In genomic region chr13:97672038-97672675, GRCm38 (mm10) we compare ENCODE assay signal across 18 mouse cellular contexts.
DNase-seq lines count a peak whose midpoint lies in the region; ATAC-seq and TF ChIP-seq lines count a peak whose summit lies in the region.
"Had no signal": no experiment of that assay in that cellular context is flagged by ENCODE, and none has a peak within 500 bp of the region (broad histone marks: within the 10 kb centered on the region; RNA-seq: fewer than 3 reads in every experiment).

No protein-coding gene starts in this region.

- WGBS in hindbrain, embryonic 14.5 days: 49% methylated on average over 7 of the region's 7 CpGs
- 60% methylated on average over 7 of the region's 7 CpGs for WGBS in hindbrain, embryonic 12.5 days
- 46% methylated on average over 7 of the region's 7 CpGs for WGBS in thymus, adult 2 months

- DNase-seq in hindbrain, embryonic 14.5 days (ENCODE audit: low spot score): peak; percentile 54
- DNase-seq in brain, embryonic 14.5 days (ENCODE audit: low read depth): peak; percentile 65
- DNase-seq in thymus, adult 2 months: peak; percentile 26
- no peak for DNase-seq in kidney, postnatal 14 days
- DNase-seq in ovary, postnatal 14 days (ENCODE audit: low spot score): no peak
- DNase-seq in right cerebral cortex, postnatal 36 days (ENCODE audit: low spot score in 2 of 2): no peak
- DNase-seq: cerebellum, adult 11-12 months; gastrocnemius, postnatal 14 days; heart, postnatal 4 days; kidney, adult 18-20 months; kidney, postnatal 36 days; lung, adult 2 months had no signal

- no peak overlapping the region for H3K4me2 ChIP-seq in hindbrain, embryonic 14.5 days (replicated peaks)
- no peak overlapping the region for H3K4me2 ChIP-seq in hindbrain, embryonic 12.5 days (replicated peaks)
- H3K4me2 ChIP-seq: embryonic facial prominence, embryonic 15.5 days; heart, embryonic 11.5 days; neural tube, embryonic 13.5 days had no signal

- H3K27me3 ChIP-seq in hindbrain, embryonic 14.5 days (ENCODE audit: control insufficient read depth, insufficient read depth, low read length): no peaks in the 10 kb centered on the region
- H3K27me3 ChIP-seq in hindbrain, embryonic 12.5 days: no peaks in the 10 kb centered on the region
- no peaks in the 10 kb centered on the region for H3K27me3 ChIP-seq in thymus, adult 2 months (ENCODE audit: control insufficient read depth, insufficient read depth, low read length)
- H3K27me3 ChIP-seq: embryonic facial prominence, embryonic 15.5 days; neural tube, embryonic 13.5 days had no signal

- H3K27ac ChIP-seq in hindbrain, embryonic 14.5 days: no peak overlapping the region
- H3K27ac ChIP-seq in hindbrain, embryonic 12.5 days: no peak overlapping the region
- no peak overlapping the region for H3K27ac ChIP-seq in thymus, adult 2 months (ENCODE audit: control insufficient read depth, insufficient read depth, low read length)
- H3K27ac ChIP-seq: embryonic facial prominence, embryonic 15.5 days; neural tube, embryonic 13.5 days had no signal

- H3K9me3 ChIP-seq in hindbrain, embryonic 14.5 days (ENCODE audit: control insufficient read depth, low read length): no peaks in the 10 kb centered on the region
- H3K9me3 ChIP-seq in hindbrain, embryonic 12.5 days (replicated peaks): no peaks in the 10 kb centered on the region
- H3K9me3 ChIP-seq: embryonic facial prominence, embryonic 15.5 days; G1E; neural tube, embryonic 13.5 days had no signal

- H3K4me3 ChIP-seq in hindbrain, embryonic 14.5 days (replicated peaks; ENCODE audit: low read length): no peak overlapping the region
- no peak overlapping the region for H3K4me3 ChIP-seq in hindbrain, embryonic 12.5 days
- H3K4me3 ChIP-seq in thymus, adult 2 months (ENCODE audit: control insufficient read depth, insufficient read depth, low read length): no peak overlapping the region
- H3K4me3 ChIP-seq: embryonic facial prominence, embryonic 15.5 days; neural tube, embryonic 13.5 days had no signal

- peaks cover 16% of the 10 kb centered on the region; the same call in 1 of the 2 replicates for H3K4me1 ChIP-seq in hindbrain, embryonic 14.5 days (replicated peaks; ENCODE audit: control insufficient read depth, insufficient read depth, low read length)
- H3K4me1 ChIP-seq in hindbrain, embryonic 12.5 days: peaks cover 15% of the 10 kb centered on the region
- peaks cover 3% of the 10 kb centered on the region for H3K4me1 ChIP-seq in thymus, adult 2 months (replicated peaks; ENCODE audit: control insufficient read depth, insufficient read depth, low read length)

- TF ChIP-seq CTCF in brain, embryonic 14.5 days (IDR thresholded peaks at IDR 0.05; ENCODE audit: borderline replicate concordance, extremely low read depth, insufficient read depth, insufficient read length): no peak
- no peak for TF ChIP-seq CTCF in thymus, adult 2 months (IDR thresholded peaks at IDR 0.05; ENCODE audit: borderline replicate concordance, control insufficient read depth, extremely low read depth, insufficient read depth, low read length, poor library complexity)

- no peak overlapping the region for H3K9ac ChIP-seq in hindbrain, embryonic 14.5 days
- H3K9ac ChIP-seq in hindbrain, embryonic 12.5 days: no peak overlapping the region
- H3K9ac ChIP-seq: embryonic facial prominence, embryonic 15.5 days; neural tube, embryonic 13.5 days had no signal

- no peak for TF ChIP-seq POLR2A in brain, embryonic 14.5 days (IDR thresholded peaks at IDR 0.05; ENCODE audit: borderline replicate concordance, extremely low read depth, insufficient read depth, insufficient read length, poor library complexity, severe bottlenecking)
- no peak for TF ChIP-seq POLR2A in thymus, adult 2 months (IDR thresholded peaks at IDR 0.05; ENCODE audit: control insufficient read depth, extremely low read depth, insufficient read depth, low read length, poor library complexity)

- no peak for ATAC-seq in hindbrain, embryonic 14.5 days (ENCODE audit: low FRiP score)
- ATAC-seq in hindbrain, embryonic 12.5 days (ENCODE audit: low FRiP score): no peak
- peak; percentile 68; a peak in 3 of 4 replicates for ATAC-seq in hematopoietic stem cell, adult 5-6 weeks (replicated peaks in 1 of 2; ENCODE audit: insufficient read depth in 1 of 2, low FRiP score in 2 of 2, low TSS enrichment in 1 of 2, low read depth in 1 of 2, poor library complexity in 2 of 2, severe bottlenecking in 2 of 2)

- no peaks in the 10 kb centered on the region for H3K36me3 ChIP-seq in hindbrain, embryonic 14.5 days (replicated peaks; ENCODE audit: control insufficient read depth, insufficient read depth)
- H3K36me3 ChIP-seq in hindbrain, embryonic 12.5 days: no peaks in the 10 kb centered on the region
- no peaks in the 10 kb centered on the region for H3K36me3 ChIP-seq in thymus, adult 2 months (ENCODE audit: control insufficient read depth, insufficient read depth, low read length)
- H3K36me3 ChIP-seq: embryonic facial prominence, embryonic 15.5 days; G1E; neural tube, embryonic 13.5 days had no signal

Comparison
In these comparisons a context has a peak if more than half of its experiments do, and no peak if none do; other contexts are left out.
1. ATAC-seq: peak in hematopoietic stem cell, adult 5-6 weeks (2 of 2); none in hindbrain, embryonic 14.5 days (single experiment) and hindbrain, embryonic 12.5 days (single experiment).
2. DNase-seq: peak in hindbrain, embryonic 14.5 days (single experiment), brain, embryonic 14.5 days (single experiment) and thymus, adult 2 months (single experiment); none in kidney, postnatal 14 days (single experiment), ovary, postnatal 14 days (single experiment) and right cerebral cortex, postnatal 36 days (0 of 2).